Mouse (Mus musculus) heart, embryonic 16.5 days (tissue): ENCODE data around the gene Bach2. TPM values are rescaled to one million over a fixed set of nuclear protein-coding genes. Genes with fewer than 3 reads are reported as not detected.
A peak's percentile ranks its signal among the peaks of the same experiment; 100 is the strongest.

Experiments
- ATAC-seq: fragments of 200-750 bp; cut with Nextera tagmentation; replicated peaks from 2 replicates; pipeline ENCODE4 v1.8.0; 2017; ENCODE audit warnings: moderate number of reproducible peaks; ENCODE audit not compliant: insufficient read depth, low FRiP score; ENCODE audit errors: extremely low read depth
- H3K27ac ChIP-seq: fragments of 300-500 bp; sonication (generic); 2 replicates; pipeline ENCODE4 v1.5.1; 2014; ENCODE audit warnings: mild to moderate bottlenecking, low read length, control low read depth, moderate library complexity
- H3K27me3 ChIP-seq: fragments of 300-500 bp; sonication (generic); 2 replicates; pipeline ENCODE4 v1.6.1; 2014; ENCODE audit warnings: low read length, mixed read lengths; ENCODE audit not compliant: control insufficient read depth, insufficient read depth
- H3K36me3 ChIP-seq: fragments of 300-500 bp; sonication (generic); 2 replicates; pipeline ENCODE4 v1.6.1; 2014; ENCODE audit not compliant: control insufficient read depth, insufficient read depth
- H3K4me1 ChIP-seq: fragments of 300-500 bp; sonication (generic); 2 replicates; pipeline ENCODE4 v1.6.1; 2014; ENCODE audit warnings: low read length, mixed read lengths; ENCODE audit not compliant: control insufficient read depth, insufficient read depth
- H3K4me2 ChIP-seq: fragments of 300-500 bp; sonication (generic); 2 replicates; pipeline ENCODE4 v1.6.1; 2014; ENCODE audit warnings: low read depth, mild to moderate bottlenecking, control low read depth, low read length
- H3K4me3 ChIP-seq: fragments of 300-500 bp; sonication (generic); 2 replicates; pipeline ENCODE4 v1.5.1; 2014; ENCODE audit warnings: mild to moderate bottlenecking, control low read depth, low read length
- H3K9ac ChIP-seq: fragments of 300-500 bp; sonication (generic); 2 replicates; pipeline ENCODE4 v1.6.1; 2014; ENCODE audit warnings: low read length, control low read depth
- H3K9me3 ChIP-seq: fragments of 300-500 bp; sonication (generic); replicated peaks from 2 replicates; pipeline ENCODE4 v1.6.1; 2016; ENCODE audit warnings: low read length; ENCODE audit not compliant: control insufficient read depth
- WGBS: fragments of 180-500 bp; shearing (Covaris S2); extraction: QIAGEN DNeasy Blood & Tissue Kit; methylation state at CpG from one replicate; pipeline ENCODE4 v1.1.7; 2014; 5-methylcytosine and 5-hydroxymethylcytosine counted together
- polyA plus RNA-seq: library from polyadenylated mRNA; unstranded; fragments of >200 nt; fragmentation: Nextera tagmentation; extraction: Ambion mirVana; gene quantifications from 2 replicates; pipeline ENCODE4 v1.2.1, GENCODE M21; 2015

Bach2 gene
- polyA plus RNA-seq: 4.8 and 5.0 TPM in 2 replicates

DNA sequence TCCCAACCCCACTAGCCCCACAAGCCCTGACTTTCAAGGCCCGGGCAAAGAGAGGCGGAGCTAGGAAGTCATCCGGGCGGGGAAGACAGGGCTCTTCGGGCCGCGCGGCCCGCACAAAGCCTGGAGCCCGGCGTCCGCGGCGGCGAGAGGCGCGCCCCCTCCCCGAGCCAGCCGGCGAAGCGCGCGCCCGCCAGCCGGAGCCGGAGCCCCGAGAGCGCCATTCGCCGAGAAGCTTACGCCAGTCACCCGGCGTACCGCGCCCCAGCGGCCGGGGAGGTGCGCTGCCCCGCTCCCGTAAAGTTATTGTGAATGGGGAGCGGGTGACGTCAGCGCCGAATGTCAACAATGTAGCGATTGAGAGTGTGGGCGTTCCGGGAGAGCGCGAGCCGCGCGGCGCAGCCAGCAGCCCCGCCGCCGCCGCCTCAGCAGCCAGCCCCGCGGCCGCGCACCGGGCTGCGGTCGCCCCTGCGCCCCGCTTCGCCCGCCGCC, at the start of gene Bach2:
Bach2 (plus strand) TSS at position 439 of the 489 bp plus-strand sequence.
- Histone ChIP-seq H3K4me3 (peak within 1 kb of the TSS; percentile 98), H3K36me3 (no peaks in the 10 kb centered on the region), H3K27me3 (no peaks in the 10 kb centered on the region; the same call in 1 of the 2 replicates), H3K4me1 (peaks cover 12% of the 10 kb centered on the region), H3K9ac (peak within 1 kb of the TSS; percentile 97), H3K9me3 (no peaks in the 10 kb centered on the region), H3K27ac (peak within 1 kb of the TSS; percentile 92), H3K4me2 (peak within 1 kb of the TSS; percentile 91)
- under 1% methylated on average over 64 of the region's 69 CpGs for WGBS
- peak; percentile 85 for ATAC-seq

GRCm38 (mm10) chr4:32189416-32190036, 49.1 kb upstream of the Bach2 start:
- Histone ChIP-seq H3K4me1 (no peaks in the 10 kb centered on the region; the same call in 1 of the 2 replicates), H3K9me3 (no peaks in the 10 kb centered on the region), H3K4me2 (no peak overlapping the region), H3K9ac (no peak overlapping the region), H3K4me3 (no peak overlapping the region), H3K27ac (no peak overlapping the region), H3K27me3 (no peaks in the 10 kb centered on the region), H3K36me3 (no peaks in the 10 kb centered on the region)
- ATAC-seq: no peak
- 80% methylated on average over 4 of the region's 4 CpGs for WGBS

DNA sequence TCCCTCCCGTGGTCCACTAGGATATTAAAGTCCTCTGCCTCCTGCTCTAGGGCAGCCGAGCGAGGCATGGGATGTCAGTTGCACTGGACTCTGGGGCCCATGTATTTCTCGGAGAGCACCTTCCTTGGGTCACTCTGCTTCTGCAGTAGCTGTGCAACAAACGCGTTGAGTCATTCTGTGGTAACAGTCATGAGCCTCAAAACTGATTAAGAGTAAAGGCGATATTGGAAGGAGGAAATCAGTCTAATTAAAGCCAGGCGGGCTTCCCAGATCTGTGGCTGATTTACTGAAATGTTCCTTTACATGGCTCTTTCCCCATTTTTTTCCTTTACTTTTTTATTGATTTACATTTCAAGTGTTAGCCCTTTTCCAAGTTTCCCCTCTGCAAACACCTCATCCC, 48.1 kb upstream of the Bach2 start:
- H3K9me3 ChIP-seq: no peaks in the 10 kb centered on the region
- no peaks in the 10 kb centered on the region for H3K36me3 ChIP-seq
- H3K27ac ChIP-seq: no peak overlapping the region
- H3K9ac ChIP-seq: no peak overlapping the region
- peaks cover 5% of the 10 kb centered on the region for H3K4me1 ChIP-seq
- no peaks in the 10 kb centered on the region for H3K27me3 ChIP-seq
- H3K4me3 ChIP-seq: no peak overlapping the region
- no peak for ATAC-seq
- 73% methylated on average over 8 of the region's 8 CpGs for WGBS
- H3K4me2 ChIP-seq: no peak overlapping the region

GRCm38 (mm10) chr4:32195945-32196921, 42.4 kb upstream of the Bach2 start:
- Histone ChIP-seq H3K36me3 (no peaks in the 10 kb centered on the region), H3K4me3 (0 out of 2 replicates have a peak overlapping the region, but pooled peaks have one; percentile 3), H3K9ac (peak overlapping the region; percentile 50), H3K4me1 (peaks cover 32% of the 10 kb centered on the region), H3K27me3 (no peaks in the 10 kb centered on the region), H3K4me2 (peak overlapping the region; percentile 47), H3K9me3 (no peaks in the 10 kb centered on the region), H3K27ac (peak overlapping the region; percentile 50)
- peak; percentile 88 for ATAC-seq
- 20% methylated on average over 9 of the region's 9 CpGs for WGBS

DNA sequence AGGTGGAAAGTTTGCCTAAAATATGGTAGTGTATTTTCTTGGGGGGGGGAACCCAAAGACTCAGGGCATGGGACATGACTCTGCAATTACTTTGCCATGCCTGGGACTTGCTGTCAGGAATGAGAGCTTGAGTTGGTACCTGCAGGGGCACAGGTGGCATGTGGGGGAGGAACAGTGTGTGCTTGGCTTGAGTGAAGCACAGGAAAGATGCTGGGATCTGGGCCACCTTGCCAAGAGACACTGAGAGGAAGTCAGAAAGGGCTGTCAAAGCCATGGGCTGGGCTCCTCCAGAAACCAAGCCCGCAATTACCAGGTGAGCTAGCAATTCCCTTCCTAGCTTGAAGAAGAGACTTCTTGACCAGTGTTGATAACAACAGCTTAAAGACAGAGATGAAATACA, 40.6 kb upstream of the Bach2 start:
- Histone ChIP-seq H3K4me1 (peaks cover 41% of the 10 kb centered on the region), H3K4me3 (no peak overlapping the region), H3K9ac (no peak overlapping the region), H3K27me3 (no peaks in the 10 kb centered on the region), H3K9me3 (no peaks in the 10 kb centered on the region; the same call in 1 of the 2 replicates), H3K36me3 (no peaks in the 10 kb centered on the region), H3K4me2 (no peak overlapping the region), H3K27ac (no peak overlapping the region)
- no peak for ATAC-seq
- WGBS: 92% methylated on average over 1 of the region's 1 CpGs

- H3K27me3 ChIP-seq: no peaks in the 10 kb centered on the region
- 81% methylated on average over 7 of the region's 7 CpGs for WGBS
- H3K27ac ChIP-seq: no peak overlapping the region
- H3K9me3 ChIP-seq: no peaks in the 10 kb centered on the region; the same call in 1 of the 2 replicates
- ATAC-seq: no peak
- no peak overlapping the region for H3K9ac ChIP-seq
- no peaks in the 10 kb centered on the region for H3K36me3 ChIP-seq
- H3K4me3 ChIP-seq: no peak overlapping the region
- H3K4me1 ChIP-seq: peaks cover 41% of the 10 kb centered on the region
- H3K4me2 ChIP-seq: no peak overlapping the region
Measured at GRCm38 (mm10) chr4:32198589-32198988, 40.0 kb upstream of the Bach2 start.

GRCm38 (mm10) chr4:32199156-32199555, 39.4 kb upstream of the Bach2 start:
- Histone ChIP-seq H3K9me3 (no peaks in the 10 kb centered on the region; the same call in 1 of the 2 replicates), H3K36me3 (no peaks in the 10 kb centered on the region), H3K4me1 (peaks cover 41% of the 10 kb centered on the region), H3K27me3 (no peaks in the 10 kb centered on the region), H3K9ac (no peak overlapping the region), H3K4me3 (no peak overlapping the region), H3K27ac (no peak overlapping the region), H3K4me2 (no peak overlapping the region)
- no peak for ATAC-seq
- 83% methylated on average over 7 of the region's 7 CpGs for WGBS

DNA sequence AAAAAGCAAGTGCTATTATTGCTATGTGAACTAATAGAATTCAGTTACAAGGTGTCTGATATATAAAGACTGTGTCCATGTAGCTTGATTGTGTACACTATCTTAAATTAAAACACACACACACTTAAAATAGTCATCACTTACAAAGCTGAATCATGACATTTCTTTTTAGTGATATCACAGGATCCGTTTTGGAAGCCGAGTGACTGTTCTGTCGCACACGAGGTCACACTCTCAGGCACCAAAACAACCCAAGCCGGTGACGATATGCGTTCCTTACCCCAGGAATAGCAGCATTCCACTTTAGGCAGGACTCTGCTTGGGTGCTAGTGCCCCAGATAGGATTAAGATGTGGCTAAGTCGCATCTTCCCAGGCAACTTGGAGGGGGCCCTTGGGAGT, 37.5 kb upstream of the Bach2 start:
- Histone ChIP-seq H3K4me1 (peaks cover 38% of the 10 kb centered on the region), H3K4me2 (no peak overlapping the region), H3K9me3 (no peaks in the 10 kb centered on the region; the same call in 1 of the 2 replicates), H3K4me3 (no peak overlapping the region), H3K27me3 (no peaks in the 10 kb centered on the region), H3K9ac (no peak overlapping the region), H3K27ac (peak overlapping the region; percentile 81), H3K36me3 (no peaks in the 10 kb centered on the region)
- WGBS: 39% methylated on average over 8 of the region's 8 CpGs
- peak; percentile 82 for ATAC-seq
